Mouse (Mus musculus) kidney, adult 2 months (tissue): ENCODE measurements around the gene Vasn.

Source experiments
- CTCF ChIP-seq: fragments of 200-500 bp; conservative IDR thresholded peaks from 2 replicates; pipeline ENCODE4 v1.5.1; 2011; ENCODE audit warnings: low read depth, mild to moderate bottlenecking, control low read depth, low read length, moderate library complexity, mixed read lengths; ENCODE audit not compliant: insufficient read depth, insufficient read length
- POLR2A ChIP-seq: fragments of 200-500 bp; IDR thresholded peaks from one replicate; pipeline ENCODE4 v1.6.1; 2011; ENCODE audit warnings: low read depth, low read length, control low read depth

- TF ChIP-seq POLR2A (no peak), CTCF (peak; percentile 65)
Observed at GRCm38 (mm10) chr16:4654706-4655105, 15.0 kb downstream of the Vasn start.
